Mouse (Mus musculus) v-Abl transformed pro-B cells (cell line): Measurements from ENCODE around the gene Mid1.
"Not testable (repeated sequence)": the region's sequence is repeated elsewhere in the genome, so short reads cannot be mapped to it uniquely, and the experiment has no call there.

Source experiments
- in situ Hi-C, 2 experiments: fragments of 400-800 bp; cut with MboI; formaldehyde crosslinking; loops; one replicate each; pipeline ENCODE4 v1.15.1; 2025; ENCODE audit not compliant: unreplicated experiment in 2 of 2

The Mid1 gene

GRCm38 (mm10) chrX:170008584-170008983 is 323.6 kb downstream of the Mid1 start:
- in situ Hi-C loops = not testable (repeated sequence)

- in situ Hi-C loops = not testable (repeated sequence)
Measured at GRCm38 (mm10) chrX:170009016-170009750, 324.2 kb downstream of the Mid1 start, which contains the start of gene Gm21887. Gene Gm21887, plus strand, starts transcription at chrX:170009659.

DNA sequence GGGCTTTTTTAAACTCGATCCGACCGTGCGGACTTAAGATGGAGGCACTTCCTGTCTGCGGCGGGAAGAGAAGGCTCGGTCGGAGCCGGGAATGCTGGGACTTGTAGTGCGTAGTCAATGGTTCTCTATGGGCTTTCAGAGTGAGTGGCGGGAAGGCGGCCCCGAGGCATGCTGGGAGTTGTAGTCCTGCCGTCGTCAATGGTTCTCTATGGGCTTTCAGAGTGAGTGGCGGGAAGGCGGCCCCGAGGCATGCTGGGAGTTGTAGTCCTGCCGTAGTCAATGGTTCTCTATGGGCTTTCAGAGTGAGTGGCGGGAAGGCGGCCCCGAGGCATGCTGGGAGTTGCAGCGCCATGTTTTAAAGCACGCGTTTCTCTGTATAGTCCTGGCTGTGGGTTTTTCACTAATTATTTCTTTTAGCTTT is 324.8 kb downstream of the Mid1 start:
- in situ Hi-C loops = not testable (repeated sequence)

DNA sequence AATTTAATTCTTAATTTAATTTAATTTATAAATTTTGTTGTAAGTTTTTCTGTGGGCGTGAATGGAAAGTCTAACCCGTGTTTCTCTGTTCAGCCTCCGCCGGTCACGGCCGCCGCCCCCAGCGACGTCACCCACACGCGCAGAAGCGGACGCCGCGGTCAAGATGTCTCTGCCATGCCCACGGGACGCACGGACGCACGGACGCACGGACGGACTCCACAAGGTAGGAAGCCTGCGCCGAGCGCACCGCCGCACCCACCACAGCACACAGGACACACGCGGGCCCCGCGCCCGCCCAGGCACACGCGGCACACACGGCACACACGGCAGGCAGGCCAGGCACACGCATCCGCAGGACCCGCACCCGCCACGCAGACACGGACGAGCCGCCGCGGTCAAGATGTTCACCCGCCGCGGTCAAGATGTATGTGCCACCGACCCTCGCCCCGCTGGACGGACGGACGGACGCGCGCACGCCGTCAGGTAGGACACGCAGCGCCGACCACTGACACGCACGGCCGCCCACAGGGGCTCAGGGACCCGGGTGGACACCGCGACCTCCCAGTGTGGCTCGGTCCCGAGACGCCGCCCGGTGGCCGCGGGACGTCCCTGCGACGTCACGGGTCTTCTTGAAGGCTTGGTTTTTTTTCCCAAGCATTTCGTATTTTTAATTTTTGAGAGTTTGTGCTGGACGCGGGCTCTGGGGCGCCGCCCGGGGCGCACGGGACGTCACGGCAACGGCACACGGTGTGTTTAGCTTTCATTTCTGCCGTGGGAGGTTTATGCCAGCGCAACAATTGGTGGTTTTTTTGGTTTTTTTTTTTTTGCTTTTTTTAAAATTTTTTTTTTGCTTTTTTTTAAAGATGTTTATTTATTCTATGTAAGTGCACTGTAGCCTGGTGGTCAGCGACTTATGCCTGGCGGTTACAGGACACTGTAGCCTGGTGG is 325.9 kb downstream of the Mid1 start:
- in situ Hi-C loops = not testable (repeated sequence)

DNA sequence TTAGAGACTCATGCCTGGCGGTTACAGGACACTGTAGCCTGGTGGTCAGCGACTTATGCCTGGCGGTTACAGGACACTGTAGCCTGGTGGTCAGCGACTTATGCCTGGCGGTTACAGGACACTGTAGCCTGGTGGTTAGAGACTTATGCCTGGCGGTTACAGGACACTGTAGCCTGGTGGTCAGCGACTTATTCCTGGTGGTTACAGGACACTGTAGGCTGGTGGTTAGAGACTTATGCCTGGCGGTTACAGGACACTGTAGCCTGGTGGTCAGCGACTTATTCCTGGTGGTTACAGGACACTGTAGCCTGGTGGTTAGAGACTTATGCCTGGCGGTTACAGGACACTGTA is 326.5 kb downstream of the Mid1 start:
- in situ Hi-C loops = not testable (repeated sequence)

- in situ Hi-C loops = not testable (repeated sequence)
Measured at GRCm38 (mm10) chrX:170013421-170013820, 328.4 kb downstream of the Mid1 start.

GRCm38 (mm10) chrX:170014038-170014437 is 329.0 kb downstream of the Mid1 start:
- in situ Hi-C loops = not testable (repeated sequence)

DNA sequence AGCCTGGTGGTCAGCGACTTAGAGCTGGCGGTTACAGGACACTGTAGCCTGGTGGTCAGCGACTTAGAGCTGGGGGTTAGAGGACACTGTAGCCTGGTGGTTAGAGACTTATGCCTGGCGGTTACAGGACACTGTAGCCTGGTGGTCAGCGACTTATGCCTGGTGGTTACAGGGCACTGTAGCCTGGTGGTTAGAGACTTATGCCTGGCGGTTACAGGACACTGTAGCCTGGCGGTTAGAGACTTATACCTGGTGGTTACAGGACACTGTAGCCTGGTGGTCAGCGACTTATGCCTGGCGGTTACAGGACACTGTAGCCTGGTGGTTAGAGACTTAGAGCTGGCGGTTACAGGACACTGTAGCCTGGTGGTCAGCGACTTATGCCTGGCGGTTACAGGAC is 330.9 kb downstream of the Mid1 start:
- in situ Hi-C loops = not testable (repeated sequence)

GRCm38 (mm10) chrX:170017333-170018245 is 332.6 kb downstream of the Mid1 start:
- in situ Hi-C loops = not testable (repeated sequence)

DNA sequence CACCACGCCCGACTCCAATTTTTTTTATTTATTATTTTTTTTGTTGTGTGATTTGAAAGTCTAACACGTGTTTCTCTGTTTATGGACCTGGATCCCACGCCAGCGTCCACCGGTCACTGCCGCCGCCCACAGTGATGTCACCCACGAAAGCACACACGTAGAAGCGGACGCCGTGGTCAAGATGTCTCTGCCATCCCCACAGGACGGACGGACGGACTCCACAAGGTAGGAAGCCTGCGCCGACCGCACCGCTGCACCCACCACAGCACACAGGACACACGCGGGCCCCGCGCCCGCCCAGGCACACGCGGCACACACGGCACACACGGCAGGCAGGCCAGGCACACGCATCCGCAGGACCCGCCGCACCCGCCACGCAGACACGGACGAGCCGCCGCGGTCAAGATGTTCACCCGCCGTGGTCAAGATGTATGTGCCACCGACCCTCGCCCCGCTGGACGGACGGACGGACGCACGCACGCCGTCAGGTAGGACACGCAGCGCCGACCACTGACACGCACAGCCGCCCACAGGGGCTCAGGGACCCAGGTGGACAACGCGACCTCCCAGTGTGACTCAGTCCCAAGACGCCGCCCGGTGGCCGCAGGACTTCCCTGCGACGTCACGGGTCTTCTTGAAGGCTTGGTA is 333.7 kb downstream of the Mid1 start:
- in situ Hi-C loops = not testable (repeated sequence)

- in situ Hi-C loops = not testable (repeated sequence)
Measured at GRCm38 (mm10) chrX:170019219-170019953, 334.4 kb downstream of the Mid1 start.

GRCm38 (mm10) chrX:170019954-170020689 is 335.1 kb downstream of the Mid1 start:
- in situ Hi-C loops = not testable (repeated sequence)

- in situ Hi-C loops = not testable (repeated sequence)
Measured at GRCm38 (mm10) chrX:170020690-170021050, 335.7 kb downstream of the Mid1 start.

- in situ Hi-C loops = not testable (repeated sequence)
Measured at GRCm38 (mm10) chrX:170021205-170021604, 336.2 kb downstream of the Mid1 start.

DNA sequence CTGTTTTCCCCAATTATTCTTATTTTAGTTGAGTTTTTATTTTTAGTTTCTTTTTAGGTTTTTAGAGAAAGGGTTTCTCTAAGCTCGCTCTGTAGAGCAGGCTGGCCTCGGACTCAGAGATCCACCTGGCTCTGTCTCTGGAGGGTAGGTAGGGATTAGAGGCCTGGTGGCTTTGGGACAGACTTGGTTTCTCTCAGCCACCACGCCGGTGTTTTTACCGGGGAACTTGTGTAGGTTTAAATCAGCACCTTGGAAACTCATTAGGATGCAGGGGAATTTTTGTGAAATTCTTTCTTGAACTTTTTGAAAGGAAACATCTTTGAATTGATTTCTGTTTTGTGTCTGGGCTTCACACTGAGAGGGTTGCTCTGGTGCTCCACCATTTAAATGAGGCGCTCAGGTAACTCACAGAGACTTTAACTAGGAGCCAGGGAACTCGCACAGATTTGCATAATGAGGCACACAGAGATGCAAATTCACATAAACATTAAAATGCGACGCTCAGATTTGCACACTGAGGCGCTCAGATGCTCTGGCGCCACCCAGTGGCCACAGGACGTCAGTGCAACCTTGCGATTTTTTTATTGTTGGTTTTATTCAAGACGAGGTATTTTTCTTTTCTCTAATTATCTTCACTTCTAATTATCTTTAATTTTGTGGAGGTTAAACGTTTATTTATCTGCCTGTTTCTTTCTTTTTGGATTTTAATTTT is 336.9 kb downstream of the Mid1 start:
- in situ Hi-C loops = not testable (repeated sequence)
